Mouse (Mus musculus) left cerebral cortex, postnatal 14 days (tissue): ENCODE data around the gene Specc1. TPM values are rescaled to one million over a fixed set of nuclear protein-coding genes. Genes with fewer than 3 reads are reported as not detected.

Experiments used
- DNase-seq, 2 experiments: peaks; one replicate each; pipeline ENCODE4 v3.0.0; 2021 to 2022; ENCODE audit warnings: low spot score in 2 of 2, mixed read lengths in 1 of 2
- intact Hi-C: fragments of 180-260 bp; cut with DNase I; formaldehyde crosslinking; loops from one replicate; pipeline ENCODE4 v1.15.1; 2025
- total RNA-seq, 2 experiments: library from RNA; stranded (reverse); gene quantifications; 2 replicates each; pipeline ENCODE4 v1.2.3; 2021

Specc1 gene
- total RNA-seq, 2 experiments from 2014 or later: 43.8 to 44.9 TPM

DNA sequence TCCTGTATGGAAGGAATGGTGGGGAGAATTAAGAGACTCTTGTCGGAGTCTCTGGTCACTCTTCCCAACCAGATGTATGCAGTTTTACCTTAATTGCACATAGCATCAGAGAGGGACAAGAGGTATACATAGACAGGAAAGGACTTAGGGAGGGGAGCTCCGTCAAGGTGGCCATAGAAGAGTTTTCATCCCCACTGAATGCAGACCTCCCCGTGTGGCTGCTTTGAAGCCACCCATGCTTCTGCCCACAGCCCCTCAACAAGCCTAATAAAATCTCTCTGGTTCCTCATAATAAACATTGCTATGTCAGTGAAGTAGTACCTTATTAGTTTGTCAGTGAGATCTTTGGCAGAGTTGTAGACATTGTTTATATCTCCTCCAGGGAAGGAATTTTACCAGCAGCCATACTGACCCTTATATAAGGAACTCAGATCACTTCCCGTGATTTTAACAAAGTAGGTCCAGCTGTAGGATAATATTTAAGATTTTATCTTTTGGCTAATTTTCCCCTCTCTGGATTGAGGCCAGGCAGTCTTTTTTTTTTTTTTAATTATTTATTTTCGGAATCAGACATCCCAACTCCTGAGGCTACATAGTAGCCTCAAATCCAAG is 244.4 kb downstream of the Specc1 start:
- no peak for DNase-seq
- intact Hi-C loops: no loop called here

DNA sequence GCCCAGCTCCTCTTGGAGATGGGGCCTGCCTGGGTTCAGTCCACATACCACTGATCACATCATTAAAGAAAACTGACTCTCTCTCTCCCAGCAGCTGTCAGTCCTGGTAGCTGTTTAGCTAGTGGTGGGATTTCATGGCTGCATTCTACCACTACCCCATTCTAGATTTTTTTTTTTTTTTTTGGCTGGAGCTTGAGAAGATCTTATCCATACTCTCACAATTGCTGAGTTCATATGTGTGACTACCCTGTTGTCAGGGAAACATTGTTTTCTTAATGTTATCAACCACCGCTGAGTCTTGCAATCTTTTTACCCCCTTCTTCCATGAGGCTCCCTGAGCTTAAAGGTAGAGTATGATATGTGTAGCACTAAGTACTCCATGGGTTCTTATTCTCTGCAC is 246.1 kb downstream of the Specc1 start:
- intact Hi-C loops: no loop called here
- no peak for DNase-seq

DNA sequence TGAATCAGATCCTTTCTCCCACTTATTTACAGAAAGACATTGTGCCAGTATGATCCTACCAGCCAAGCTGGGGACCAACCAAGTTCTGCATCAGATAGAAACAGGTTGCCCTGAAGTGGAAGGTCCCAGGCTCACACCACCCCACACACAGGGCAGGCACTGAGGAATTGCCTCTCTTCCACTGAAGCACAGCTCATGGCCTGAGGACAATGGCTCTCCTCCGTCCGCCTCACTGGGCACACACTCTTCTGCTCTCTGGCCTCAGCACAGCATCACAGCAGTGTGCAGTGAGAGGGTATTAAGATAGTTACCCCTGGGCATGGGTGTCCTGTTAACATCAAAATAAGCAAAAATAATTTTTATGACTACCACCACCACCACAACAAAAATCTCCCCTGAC is 252.5 kb downstream of the Specc1 start:
- DNase-seq: no peak
- intact Hi-C loops: no loop called here

DNA sequence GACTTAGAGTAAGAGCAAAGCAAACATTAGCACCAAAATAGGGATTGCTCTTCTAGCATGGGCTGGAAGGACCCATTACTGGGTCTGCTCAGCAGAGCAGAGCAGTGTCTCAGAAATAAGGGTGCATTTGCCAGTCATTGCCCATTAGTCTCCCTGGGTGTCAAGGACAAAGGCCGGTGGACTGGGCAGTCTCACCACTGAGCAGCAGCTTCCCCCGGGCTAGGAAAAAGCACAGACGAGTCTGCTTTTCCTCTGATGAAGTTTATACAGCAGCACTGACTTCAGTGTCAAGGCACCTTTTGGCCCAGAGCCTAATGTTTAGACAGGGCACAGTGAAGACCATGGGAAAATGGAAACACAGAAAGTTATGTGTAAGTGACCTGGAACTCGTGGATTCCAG is 253.3 kb downstream of the Specc1 start:
- intact Hi-C loops: no loop called here
- DNase-seq: no peak

DNA sequence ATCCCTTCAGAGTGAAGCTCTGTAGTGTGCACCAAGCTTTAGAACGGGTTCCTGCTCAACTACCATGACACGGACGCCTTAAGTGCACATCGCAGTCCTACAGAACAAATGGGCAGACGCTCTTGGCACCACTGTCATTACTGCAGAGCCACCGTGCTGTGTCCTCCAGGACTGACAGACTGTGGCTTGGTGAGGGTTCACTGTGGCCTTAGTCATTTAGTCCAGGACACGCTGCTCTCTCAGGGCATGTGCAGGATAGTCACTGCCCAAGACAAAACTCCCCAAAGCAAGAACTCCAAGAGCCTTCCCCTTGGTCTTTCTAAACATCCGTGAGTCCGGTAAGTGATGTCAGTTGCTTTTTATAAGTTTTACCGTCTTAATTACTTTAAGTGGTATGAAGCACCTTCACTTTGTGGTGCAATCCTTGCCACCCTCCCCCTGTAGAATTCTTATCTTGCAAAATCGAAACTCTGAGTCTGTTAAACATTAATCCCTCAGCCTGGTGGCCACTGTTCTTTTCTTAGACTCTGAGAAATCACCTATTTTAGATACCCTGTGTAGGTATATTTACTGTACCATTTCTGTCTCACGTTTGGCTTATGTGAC is 256.9 kb downstream of the Specc1 start:
- no peak for DNase-seq
- intact Hi-C loops: no loop called here

DNA sequence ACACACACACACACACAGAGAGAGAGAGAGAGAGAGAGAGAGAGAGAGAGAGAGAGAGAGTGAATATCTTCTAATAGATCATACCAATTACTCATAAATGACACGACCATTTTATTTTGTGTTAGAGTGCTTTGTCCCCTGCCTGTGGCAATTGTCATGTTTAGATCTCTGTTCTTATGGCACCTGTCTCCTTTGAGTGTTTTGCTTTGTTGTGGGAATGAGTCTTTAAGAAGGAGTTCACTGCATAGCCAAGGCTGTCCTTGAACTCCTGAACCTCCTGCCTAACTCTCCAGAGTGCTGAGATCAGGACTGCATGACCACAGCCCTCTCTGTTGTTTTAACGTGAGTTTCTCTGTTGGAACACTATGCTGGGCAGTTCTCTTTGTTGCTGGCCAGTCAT is 258.5 kb downstream of the Specc1 start:
- no peak for DNase-seq
- intact Hi-C loops: no loop called here

DNA sequence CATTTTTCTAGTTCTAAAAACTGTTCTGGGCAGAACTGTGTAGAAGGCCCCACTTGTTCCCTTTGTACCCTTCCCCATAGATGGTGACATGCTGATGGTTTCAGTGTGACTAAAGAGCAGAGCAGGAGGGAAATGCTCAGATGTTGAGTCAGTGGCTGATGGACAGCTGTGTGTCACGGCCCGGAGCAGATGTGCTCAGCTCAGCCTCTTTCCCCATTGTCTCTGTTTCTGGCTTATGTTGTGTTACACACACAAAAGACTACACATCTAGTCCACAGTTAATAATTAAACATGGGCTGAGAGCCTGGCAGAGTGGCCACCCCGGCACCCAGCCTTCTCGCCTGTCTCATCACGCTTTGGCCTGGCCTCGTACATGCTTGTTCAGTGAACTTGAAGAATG is 261.2 kb downstream of the Specc1 start:
- intact Hi-C loops: no loop called here
- DNase-seq: no peak

DNA sequence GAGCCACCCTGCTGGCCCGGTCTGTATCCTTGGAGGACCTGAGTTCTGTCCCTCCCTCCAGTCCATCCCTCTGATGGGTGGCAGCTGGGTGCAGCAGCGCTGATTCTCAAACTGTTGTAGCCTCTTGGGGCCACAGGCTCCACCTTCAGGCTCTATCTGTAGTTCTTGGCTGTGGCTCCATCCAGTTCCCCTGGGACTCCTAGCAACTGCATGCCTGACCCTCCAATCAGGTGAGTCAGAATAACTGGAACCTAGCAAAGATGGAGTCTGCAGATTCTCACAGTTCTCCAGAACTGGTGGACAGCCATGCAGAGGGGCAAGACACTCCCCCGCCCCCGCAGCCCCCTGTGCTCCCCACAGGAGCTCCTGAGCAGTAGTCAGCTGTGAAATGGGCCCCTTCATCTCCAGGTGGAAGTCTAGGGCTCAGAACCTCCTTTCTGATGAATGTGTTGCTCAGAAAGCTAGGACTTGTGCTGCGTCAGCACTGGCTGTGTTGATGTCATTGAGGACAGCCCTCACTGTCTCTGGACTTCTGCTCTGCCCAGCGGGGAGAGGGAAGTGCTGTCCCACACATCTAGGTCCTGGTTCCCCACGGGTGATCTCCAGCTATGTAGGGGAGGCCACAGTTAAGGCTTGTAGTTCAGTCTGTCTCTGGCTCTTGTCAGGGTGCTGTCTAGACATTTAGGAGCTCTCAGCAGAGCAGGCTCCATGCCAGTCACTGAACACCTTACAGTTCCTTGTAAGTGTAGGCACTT is 264.4 kb downstream of the Specc1 start:
- intact Hi-C loops: no loop called here
- DNase-seq: peak in 1 of 2 experiments; percentile 15

DNA sequence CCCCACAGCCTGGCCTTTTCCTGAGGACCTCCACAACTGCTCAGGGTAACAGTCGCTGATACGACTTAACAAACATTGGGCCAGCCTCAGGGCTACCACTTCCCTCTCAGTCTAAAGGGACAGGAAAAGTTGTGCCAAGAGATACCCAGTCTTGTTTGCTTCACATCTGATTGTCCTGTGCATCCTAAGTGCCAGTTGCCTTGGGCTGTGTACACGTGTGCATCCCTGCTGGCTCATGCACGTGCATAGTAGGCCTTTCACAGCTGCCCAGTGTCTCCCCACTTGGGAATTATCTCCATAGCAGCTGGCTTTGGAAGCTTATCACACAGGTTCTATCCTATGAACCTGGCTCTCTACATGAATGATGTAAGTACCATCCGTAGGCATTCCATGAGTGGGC is 266.9 kb downstream of the Specc1 start:
- no peak for DNase-seq
- intact Hi-C loops: no loop called here

DNA sequence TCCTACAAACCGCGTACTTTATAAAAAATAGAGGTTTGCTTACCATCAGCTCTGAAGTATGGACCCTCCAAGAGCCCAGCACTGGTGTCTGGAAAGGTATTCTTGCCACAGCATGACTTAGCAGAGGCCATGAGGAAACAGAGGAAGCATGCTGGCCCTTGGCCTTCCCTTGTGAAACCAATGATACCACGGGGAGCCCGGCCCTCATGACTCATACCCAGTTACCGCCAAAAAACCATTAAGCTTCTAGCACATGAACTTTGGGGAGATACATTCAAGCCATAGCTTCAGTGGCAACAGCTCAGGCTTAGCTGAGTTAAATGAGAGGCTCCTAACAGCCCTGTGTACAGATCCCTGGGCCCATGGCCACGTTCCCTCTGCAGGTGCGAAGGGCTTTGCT is 267.4 kb downstream of the Specc1 start:
- intact Hi-C loops: no loop called here
- no peak for DNase-seq

DNA sequence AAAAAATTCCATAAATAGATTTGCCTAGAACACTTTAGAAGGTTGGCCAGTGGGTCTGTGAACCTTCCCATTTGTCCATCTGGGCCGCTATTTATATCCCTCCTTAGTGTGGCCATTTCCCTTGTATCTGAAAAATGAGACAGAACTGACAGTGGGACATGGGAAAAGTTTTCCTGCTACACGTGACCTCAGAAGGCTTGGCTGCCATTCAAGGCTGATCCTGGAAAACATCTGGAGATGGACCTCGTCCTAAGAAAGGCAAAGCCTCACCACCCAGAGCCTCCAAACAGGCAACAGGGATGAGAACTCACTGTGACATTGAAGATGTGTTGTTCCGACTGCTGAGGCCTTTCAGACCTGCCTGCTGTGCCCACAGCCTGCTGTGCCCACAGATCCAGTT is 268.2 kb downstream of the Specc1 start:
- intact Hi-C loops: no loop called here

DNA sequence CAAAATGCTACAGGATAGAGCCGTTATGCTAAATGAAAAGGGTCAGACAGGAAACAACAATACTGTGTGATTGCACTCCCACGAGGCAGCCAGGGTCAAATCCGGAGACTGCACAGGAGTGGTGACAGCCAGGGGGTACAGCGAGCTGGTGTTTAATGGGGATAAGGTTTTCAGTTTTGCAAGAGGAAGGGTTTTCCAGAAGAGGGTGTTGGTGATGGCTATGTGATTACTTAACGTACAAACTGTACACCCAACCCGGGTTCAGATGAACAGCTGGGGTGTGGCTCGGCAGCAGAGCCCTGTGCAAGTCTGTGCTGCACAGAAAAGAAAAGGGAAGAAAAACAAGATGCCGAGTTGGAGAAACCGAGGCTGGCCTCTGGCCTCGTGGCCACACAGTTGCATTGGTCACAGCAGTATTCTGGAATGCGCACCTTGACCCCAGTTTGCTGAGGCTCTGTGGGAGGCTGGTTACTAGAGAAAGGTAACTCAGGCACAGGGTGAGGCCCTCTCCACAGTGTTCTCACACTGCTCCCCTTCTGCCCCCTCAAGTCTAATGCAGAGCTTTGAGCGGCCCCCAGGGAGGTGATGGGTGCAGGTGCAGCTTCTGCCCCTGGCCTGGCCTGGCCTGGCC is 284.2 kb downstream of the Specc1 start:
- DNase-seq: no peak
- intact Hi-C loops: no loop called here

More for the DNA sequence above, 268.2 kb downstream of the Specc1 start:
- DNase-seq: no peak

DNA sequence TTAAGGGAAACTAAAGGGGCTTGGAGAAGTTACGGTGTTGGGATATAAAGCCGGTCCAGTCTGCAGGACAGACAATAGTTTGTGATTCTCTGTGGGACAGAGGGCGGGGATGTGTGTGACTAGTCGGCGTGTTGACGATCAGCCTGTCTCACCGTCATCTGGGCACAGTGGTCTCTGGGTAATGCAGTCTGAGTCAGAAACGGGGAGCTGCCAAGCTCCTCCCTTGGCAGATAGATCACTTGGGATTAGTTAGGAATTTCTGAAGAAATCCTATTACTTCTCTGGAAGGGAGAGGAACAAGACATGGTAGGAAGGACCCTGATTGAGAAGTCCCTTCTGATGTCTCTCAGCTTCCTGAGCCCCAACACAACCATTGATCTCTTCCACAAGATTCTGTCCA is 287.3 kb downstream of the Specc1 start:
- DNase-seq: no peak
- intact Hi-C loops: no loop called here

DNA sequence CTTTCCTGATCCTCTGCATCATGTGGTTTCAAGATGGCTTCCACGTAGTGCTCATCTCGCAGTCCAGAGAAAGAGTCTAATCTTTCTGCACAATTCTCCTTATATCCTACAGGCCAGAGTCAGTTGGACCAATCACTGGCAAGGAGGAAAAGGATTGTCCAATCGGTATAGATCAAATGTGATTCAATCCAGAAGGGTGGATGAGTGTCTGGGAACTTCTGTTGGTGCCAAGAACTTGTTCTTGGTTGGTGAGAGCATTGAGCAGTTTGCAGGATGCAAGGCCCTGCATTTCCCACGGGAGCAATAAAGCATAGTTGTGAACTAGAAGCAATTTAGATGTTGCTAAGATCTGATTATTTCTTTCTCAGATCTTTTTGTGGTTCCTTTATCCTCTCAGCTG is 287.9 kb downstream of the Specc1 start:
- no peak for DNase-seq
- intact Hi-C loops: no loop called here

DNA sequence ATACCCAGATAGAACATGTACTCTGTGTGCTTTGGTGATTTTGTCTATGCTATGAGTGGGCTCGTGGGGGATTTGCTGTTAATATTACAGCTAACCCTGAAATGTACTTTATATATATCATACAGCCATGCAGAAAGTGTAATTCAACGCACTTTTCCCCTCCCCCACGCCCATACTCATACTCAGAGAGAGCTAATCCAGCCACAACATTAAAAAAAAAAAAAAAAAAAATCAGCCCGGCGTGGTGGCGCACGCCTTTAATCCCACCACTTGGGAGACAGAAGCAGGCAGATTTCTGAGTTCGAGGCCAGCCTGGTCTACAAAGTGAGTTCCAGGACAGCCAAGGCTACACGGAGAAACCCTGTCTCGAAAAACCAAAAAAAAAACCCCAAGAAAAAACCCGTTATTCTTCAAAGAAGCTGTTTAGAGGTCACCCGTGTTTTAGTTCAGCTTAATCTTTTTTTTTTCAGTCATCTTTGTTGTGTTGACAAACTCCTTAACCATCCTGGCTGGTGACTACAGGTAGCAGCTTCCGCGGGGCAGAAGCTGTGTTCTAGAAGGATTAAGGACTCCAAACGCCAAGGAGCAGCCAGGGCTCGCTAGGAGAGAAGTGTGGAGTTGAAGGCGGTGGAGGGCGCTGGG is 291.3 kb downstream of the Specc1 start:
- intact Hi-C loops: no loop called here
- no peak for DNase-seq

DNA sequence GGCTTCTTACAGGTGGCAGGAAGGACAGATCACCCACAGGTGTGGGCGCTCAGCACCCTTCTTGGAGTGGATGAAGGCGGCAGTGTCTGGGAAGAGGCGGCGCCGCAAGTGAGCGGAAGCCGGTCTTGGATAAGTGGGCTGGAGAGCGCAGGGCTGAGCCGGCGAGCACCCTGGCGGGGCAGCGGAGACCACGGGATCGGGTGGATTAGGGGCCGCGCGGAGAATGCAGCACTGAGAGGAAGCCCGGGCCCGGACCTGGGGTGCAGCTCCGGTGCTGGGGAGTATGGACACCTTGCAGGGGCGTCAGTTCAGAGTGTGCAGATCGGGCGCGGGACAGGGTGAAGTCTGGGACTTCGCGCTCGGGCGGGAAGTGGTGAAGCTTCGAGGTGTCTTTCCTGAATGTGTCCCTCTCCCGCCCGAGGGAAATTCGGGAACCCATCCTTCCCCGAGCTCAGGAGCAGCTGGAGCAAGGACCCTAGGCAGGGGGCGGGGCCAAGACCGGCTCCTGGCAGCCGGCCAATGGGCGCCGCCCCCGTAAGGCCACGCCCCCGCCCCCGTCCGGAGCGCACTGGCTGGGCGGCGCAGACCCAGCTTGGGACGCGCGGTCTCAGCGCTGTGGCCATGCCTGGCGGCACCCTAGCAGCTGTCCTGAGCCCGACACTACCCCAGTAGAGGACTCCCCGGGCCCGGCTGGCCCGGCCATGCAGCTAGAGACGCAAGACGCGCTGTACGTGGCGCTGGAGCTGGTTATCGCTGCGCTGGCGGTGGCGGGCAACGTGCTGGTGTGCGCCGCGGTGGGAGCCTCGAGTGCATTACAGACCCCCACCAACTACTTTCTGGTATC is 292.1 kb downstream of the Specc1 start, which contains the start of gene Adora2b:
TSS of gene Adora2b (plus strand) at position 584 of the 844 bp plus-strand sequence.
- intact Hi-C loops: no loop called here
- DNase-seq: peak; percentile 27 to 41

DNA sequence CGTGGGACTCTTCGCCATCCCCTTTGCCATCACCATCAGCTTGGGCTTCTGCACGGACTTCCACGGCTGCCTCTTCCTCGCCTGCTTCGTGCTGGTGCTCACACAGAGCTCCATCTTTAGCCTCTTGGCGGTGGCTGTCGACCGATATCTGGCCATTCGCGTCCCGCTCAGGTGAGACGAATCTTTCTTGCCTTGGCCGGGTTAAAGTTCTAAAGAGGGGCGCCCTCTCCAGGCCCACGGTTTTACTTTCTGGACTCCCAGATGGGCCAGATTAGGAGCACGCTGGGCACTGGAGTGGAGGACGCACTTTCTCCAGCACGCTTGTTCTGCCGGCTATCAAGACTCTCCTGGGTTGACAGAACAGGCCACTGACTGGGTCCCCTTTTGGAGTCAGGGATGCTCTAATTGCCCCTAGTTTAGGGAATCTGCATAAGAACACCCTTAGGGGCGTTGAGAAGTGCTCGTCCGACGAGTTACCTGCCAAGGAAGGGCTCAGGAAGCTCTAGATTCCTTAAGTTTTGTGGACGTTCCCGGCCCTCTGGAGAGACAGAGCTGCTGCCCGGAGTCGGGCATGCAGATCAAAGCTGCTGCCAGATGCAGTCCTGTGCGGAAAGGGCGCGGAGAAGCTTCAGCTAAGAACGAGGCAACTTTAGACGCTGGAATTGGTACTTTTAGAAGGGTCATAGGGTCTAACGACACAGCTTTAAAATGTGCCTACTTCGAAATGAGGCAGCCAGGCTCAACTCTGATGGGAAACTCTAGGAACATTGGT is 292.9 kb downstream of the Specc1 start:
- intact Hi-C loops: no loop called here
- peak in 1 of 2 experiments; percentile 20 for DNase-seq

DNA sequence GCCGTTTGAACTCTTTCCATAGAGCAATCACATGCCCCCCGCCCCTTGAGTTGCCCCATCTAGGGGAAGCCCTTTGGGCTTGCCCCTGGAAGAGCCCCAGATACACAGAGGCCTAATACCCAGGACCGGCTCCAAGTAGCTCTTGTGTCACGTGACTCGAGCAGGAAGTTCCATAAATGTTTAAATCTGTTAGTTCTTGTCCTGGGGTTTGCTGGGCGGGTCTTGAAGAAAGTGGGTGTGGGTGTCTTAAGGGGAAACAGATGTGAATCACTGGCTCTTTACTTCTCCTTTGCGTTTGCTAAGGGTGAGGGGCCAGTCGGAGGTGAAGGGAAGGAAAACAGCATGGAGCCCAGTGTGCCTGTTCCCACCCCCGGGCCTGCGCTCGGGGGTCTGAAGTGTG is 294.5 kb downstream of the Specc1 start:
- intact Hi-C loops: no loop called here
- no peak for DNase-seq
